Mouse (Mus musculus) hindbrain, embryonic 13.5 days (tissue): ENCODE data around the gene Fam209. TPM values are rescaled to one million over a fixed set of nuclear protein-coding genes. Genes with fewer than 3 reads are reported as not detected.

Experiments
- ATAC-seq: fragments of 200-750 bp; cut with Nextera tagmentation; 2 replicates; pipeline ENCODE4 v1.8.0; 2017; ENCODE audit warnings: moderate TSS enrichment; ENCODE audit not compliant: low FRiP score
- H3K27ac ChIP-seq: fragments of 300-500 bp; sonication (generic); 2 replicates; pipeline ENCODE4 v1.5.1; 2015; ENCODE audit warnings: inconsistent platforms, mild to moderate bottlenecking, moderate library complexity
- H3K27me3 ChIP-seq: fragments of 300-500 bp; sonication (generic); 2 replicates; pipeline ENCODE4 v1.6.1; 2015; ENCODE audit warnings: mild to moderate bottlenecking, inconsistent platforms
- H3K36me3 ChIP-seq: fragments of 300-500 bp; sonication (generic); 2 replicates; pipeline ENCODE4 v1.6.1; 2015; ENCODE audit warnings: mild to moderate bottlenecking, inconsistent platforms
- H3K4me1 ChIP-seq: fragments of 300-500 bp; sonication (generic); replicated peaks from 2 replicates; pipeline ENCODE4 v1.6.1; 2015; ENCODE audit warnings: inconsistent platforms
- H3K4me2 ChIP-seq: fragments of 300-500 bp; sonication (generic); 2 replicates; pipeline ENCODE4 v1.6.1; 2015; ENCODE audit warnings: inconsistent platforms, mild to moderate bottlenecking, moderate library complexity
- H3K4me3 ChIP-seq: fragments of 300-500 bp; sonication (generic); 2 replicates; pipeline ENCODE4 v1.5.1; 2015; ENCODE audit warnings: mild to moderate bottlenecking, inconsistent platforms
- H3K9ac ChIP-seq: fragments of 300-500 bp; sonication (generic); 2 replicates; pipeline ENCODE4 v1.6.1; 2015; ENCODE audit warnings: mild to moderate bottlenecking, inconsistent platforms
- H3K9me3 ChIP-seq: fragments of 300-500 bp; sonication (generic); 2 replicates; pipeline ENCODE4 v1.6.1; 2016; ENCODE audit warnings: inconsistent platforms
- WGBS: fragments of 180-500 bp; shearing (Covaris S2); methylation state at CpG from one replicate; pipeline ENCODE4 v1.1.7; 2015; 5-methylcytosine and 5-hydroxymethylcytosine counted together
- polyA plus RNA-seq: library from polyadenylated mRNA; unstranded; fragments of >200 nt; fragmentation: Nextera tagmentation; extraction: Ambion mirVana; gene quantifications from 2 replicates; pipeline ENCODE4 v1.2.1, GENCODE M21; 2015

Gene Fam209
- polyA plus RNA-seq, 1 experiment from 2014 or later = not detected

- peaks cover 89% of the 10 kb centered on the region for H3K36me3 ChIP-seq
- no peak overlapping the region for H3K27ac ChIP-seq
- H3K4me1 ChIP-seq = no peaks in the 10 kb centered on the region
- ATAC-seq = no peak
- no peaks in the 10 kb centered on the region for H3K9me3 ChIP-seq
- WGBS = 95% methylated on average over 10 of the region's 10 CpGs
- H3K27me3 ChIP-seq = no peaks in the 10 kb centered on the region
- no peak overlapping the region for H3K4me3 ChIP-seq
- no peak overlapping the region for H3K4me2 ChIP-seq
- H3K9ac ChIP-seq = no peak overlapping the region
Observed at GRCm38 (mm10) chr2:172452458-172452857, 19.9 kb upstream of the Fam209 start.

GRCm38 (mm10) chr2:172458496-172458895 is 13.8 kb upstream of the Fam209 start, which contains the start of gene Gcnt7:
Gene Gcnt7, minus strand, starts transcription at chr2:172458596.
- no peak for ATAC-seq
- H3K27me3 ChIP-seq = no peaks in the 10 kb centered on the region
- 90% methylated on average over 11 of the region's 11 CpGs for WGBS
- H3K4me3 ChIP-seq = no peak within 1 kb of the TSS
- H3K9ac ChIP-seq = no peak within 1 kb of the TSS
- no peaks in the 10 kb centered on the region for H3K9me3 ChIP-seq
- H3K36me3 ChIP-seq = peaks cover 62% of the 10 kb centered on the region
- H3K27ac ChIP-seq = no peak within 1 kb of the TSS
- no peak within 1 kb of the TSS for H3K4me2 ChIP-seq
- no peaks in the 10 kb centered on the region for H3K4me1 ChIP-seq

- H3K9me3 ChIP-seq = no peaks in the 10 kb centered on the region
- WGBS = 85% methylated on average over 2 of the region's 2 CpGs
Observed at GRCm38 (mm10) chr2:172460647-172461046, 11.7 kb upstream of the Fam209 start.

GRCm38 (mm10) chr2:172462813-172463212 is 9.5 kb upstream of the Fam209 start:
- H3K36me3 ChIP-seq = peaks cover 71% of the 10 kb centered on the region
- no peak overlapping the region for H3K4me2 ChIP-seq
- 92% methylated on average over 4 of the region's 4 CpGs for WGBS
- no peaks in the 10 kb centered on the region for H3K27me3 ChIP-seq
- H3K4me3 ChIP-seq = no peak overlapping the region
- no peaks in the 10 kb centered on the region for H3K9me3 ChIP-seq
- no peak overlapping the region for H3K9ac ChIP-seq
- no peak overlapping the region for H3K27ac ChIP-seq
- 0 out of 2 replicates have a peak, but pooled peaks cover under 1% of the 10 kb centered on the region for H3K4me1 ChIP-seq
- no peak for ATAC-seq

More at GRCm38 (mm10) chr2:172460647-172461046, 11.7 kb upstream of the Fam209 start:
- Histone ChIP-seq H3K4me3 (no peak overlapping the region), H3K9ac (no peak overlapping the region), H3K36me3 (peaks cover 67% of the 10 kb centered on the region), H3K4me1 (no peaks in the 10 kb centered on the region), H3K27ac (no peak overlapping the region), H3K27me3 (no peaks in the 10 kb centered on the region), H3K4me2 (no peak overlapping the region)
- ATAC-seq = no peak

- no peak overlapping the region for H3K4me3 ChIP-seq
- no peak overlapping the region for H3K27ac ChIP-seq
- 83% methylated on average over 11 of the region's 11 CpGs for WGBS
- H3K36me3 ChIP-seq = peaks cover 80% of the 10 kb centered on the region
- H3K9me3 ChIP-seq = no peaks in the 10 kb centered on the region
- no peak for ATAC-seq
- no peaks in the 10 kb centered on the region for H3K27me3 ChIP-seq
- no peak overlapping the region for H3K9ac ChIP-seq
- H3K4me2 ChIP-seq = no peak overlapping the region
- 0 out of 2 replicates have a peak, but pooled peaks cover 5% of the 10 kb centered on the region for H3K4me1 ChIP-seq
Observed at GRCm38 (mm10) chr2:172466427-172467132, 5.7 kb upstream of the Fam209 start.

GRCm38 (mm10) chr2:172467206-172467605 is 5.1 kb upstream of the Fam209 start:
- no peak overlapping the region for H3K27ac ChIP-seq
- peaks cover 79% of the 10 kb centered on the region for H3K36me3 ChIP-seq
- WGBS = 96% methylated on average over 5 of the region's 5 CpGs
- ATAC-seq = no peak
- H3K4me3 ChIP-seq = no peak overlapping the region
- no peak overlapping the region for H3K9ac ChIP-seq
- H3K4me1 ChIP-seq = 0 out of 2 replicates have a peak, but pooled peaks cover 5% of the 10 kb centered on the region
- H3K4me2 ChIP-seq = no peak overlapping the region
- H3K9me3 ChIP-seq = no peaks in the 10 kb centered on the region
- H3K27me3 ChIP-seq = no peaks in the 10 kb centered on the region

- Histone ChIP-seq H3K9ac (no peak overlapping the region; the same call in 1 of the 2 replicates), H3K4me2 (no peak overlapping the region), H3K27ac (no peak overlapping the region), H3K4me3 (no peak overlapping the region), H3K9me3 (no peaks in the 10 kb centered on the region), H3K36me3 (peaks cover 67% of the 10 kb centered on the region), H3K4me1 (peaks cover 8% of the 10 kb centered on the region; the same call in 1 of the 2 replicates), H3K27me3 (no peaks in the 10 kb centered on the region)
- ATAC-seq = peak; percentile 62
- 68% methylated on average over 11 of the region's 11 CpGs for WGBS
Observed at GRCm38 (mm10) chr2:172468346-172468819, 3.9 kb upstream of the Fam209 start.

GRCm38 (mm10) chr2:172473591-172473990 is 1.3 kb downstream of the Fam209 start:
- Histone ChIP-seq H3K27ac (no peak overlapping the region), H3K9ac (no peak overlapping the region), H3K36me3 (peaks cover 17% of the 10 kb centered on the region), H3K4me2 (no peak overlapping the region), H3K4me3 (no peak overlapping the region), H3K4me1 (peaks cover 5% of the 10 kb centered on the region; the same call in 1 of the 2 replicates), H3K9me3 (no peaks in the 10 kb centered on the region), H3K27me3 (peaks cover 6% of the 10 kb centered on the region; the same call in 1 of the 2 replicates)
- WGBS = 65% methylated on average over 8 of the region's 8 CpGs
- ATAC-seq = no peak

- Histone ChIP-seq H3K36me3 (peaks cover 4% of the 10 kb centered on the region), H3K27me3 (peaks cover 10% of the 10 kb centered on the region; the same call in 1 of the 2 replicates), H3K4me2 (no peak overlapping the region), H3K27ac (no peak overlapping the region), H3K4me3 (no peak overlapping the region), H3K4me1 (peaks cover 5% of the 10 kb centered on the region; the same call in 1 of the 2 replicates), H3K9me3 (no peaks in the 10 kb centered on the region), H3K9ac (no peak overlapping the region)
- ATAC-seq = no peak
- 41% methylated on average over 6 of the region's 6 CpGs for WGBS
Observed at GRCm38 (mm10) chr2:172474970-172475369, 2.6 kb downstream of the Fam209 start.

GRCm38 (mm10) chr2:172476707-172477260 is 4.5 kb downstream of the Fam209 start:
- Histone ChIP-seq H3K9ac (no peak overlapping the region), H3K4me2 (no peak overlapping the region), H3K27me3 (peaks cover 14% of the 10 kb centered on the region; the same call in 1 of the 2 replicates), H3K4me3 (no peak overlapping the region), H3K36me3 (no peaks in the 10 kb centered on the region), H3K9me3 (no peaks in the 10 kb centered on the region), H3K27ac (no peak overlapping the region), H3K4me1 (peaks cover 5% of the 10 kb centered on the region; the same call in 1 of the 2 replicates)
- WGBS = 41% methylated on average over 10 of the region's 10 CpGs
- ATAC-seq = no peak

- WGBS = 40% methylated on average over 3 of the region's 3 CpGs
- H3K27ac ChIP-seq = no peak overlapping the region
- H3K36me3 ChIP-seq = no peaks in the 10 kb centered on the region
- no peak for ATAC-seq
- no peak overlapping the region for H3K4me2 ChIP-seq
- no peaks in the 10 kb centered on the region for H3K9me3 ChIP-seq
- no peak overlapping the region for H3K9ac ChIP-seq
- H3K27me3 ChIP-seq = peaks cover 14% of the 10 kb centered on the region; the same call in 1 of the 2 replicates
- peaks cover 5% of the 10 kb centered on the region; the same call in 1 of the 2 replicates for H3K4me1 ChIP-seq
- no peak overlapping the region for H3K4me3 ChIP-seq
Observed at GRCm38 (mm10) chr2:172477350-172477749, 5.0 kb downstream of the Fam209 start.

- Histone ChIP-seq H3K27ac (no peak overlapping the region), H3K27me3 (peaks cover 14% of the 10 kb centered on the region; the same call in 1 of the 2 replicates), H3K4me1 (peaks cover 5% of the 10 kb centered on the region; the same call in 1 of the 2 replicates), H3K9ac (no peak overlapping the region), H3K9me3 (no peaks in the 10 kb centered on the region), H3K4me2 (no peak overlapping the region), H3K36me3 (no peaks in the 10 kb centered on the region), H3K4me3 (no peak overlapping the region)
- ATAC-seq = no peak
- WGBS = 0% methylated on average over 2 of the region's 2 CpGs
Observed at GRCm38 (mm10) chr2:172477860-172478259, 5.5 kb downstream of the Fam209 start.
